Mouse (Mus musculus): ENCODE measurements around the gene 4933409G03Rik. TPM values are rescaled to one million over a fixed set of nuclear protein-coding genes. Genes with fewer than 3 reads are reported as not detected.
"Not testable (repeated sequence)": the region's sequence is repeated elsewhere in the genome, so short reads cannot be mapped to it uniquely, and the experiment has no call there.

4933409G03Rik gene
- not detected in 2 replicates for polyA plus RNA-seq (2015; fragmentation: Nextera tagmentation; extraction: Ambion mirVana)

DNA sequence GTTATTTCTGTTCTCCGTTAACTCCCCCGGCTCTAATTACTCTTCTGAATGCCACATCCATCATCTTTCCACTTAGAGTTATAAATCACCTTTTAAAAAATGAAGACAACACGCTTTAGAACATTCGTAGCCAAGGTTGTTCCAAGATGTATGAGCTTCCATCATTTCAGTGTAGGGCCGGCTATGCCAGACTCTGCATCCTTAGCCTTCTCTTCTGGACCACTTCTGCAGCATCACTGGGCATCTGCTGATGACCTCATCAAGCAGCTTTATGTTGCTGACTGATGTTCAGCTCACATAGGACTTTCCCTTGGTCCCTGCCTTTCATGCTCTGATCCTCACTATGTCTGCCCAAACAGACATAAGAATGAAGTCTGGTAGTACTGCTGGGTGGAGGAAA, at the start of gene 4933409G03Rik:
4933409G03Rik (plus strand) TSS at position 301 of the 400 bp plus-strand sequence.
- no peak within 1 kb of the TSS for H3K27ac ChIP-seq (replicated peaks)
- H3K4me2 ChIP-seq: no peak within 1 kb of the TSS
- no peak within 1 kb of the TSS for H3K9ac ChIP-seq (replicated peaks)
- no peaks in the 10 kb centered on the region for H3K9me3 ChIP-seq (replicated peaks)
- no peaks in the 10 kb centered on the region for H3K4me1 ChIP-seq
- H3K36me3 ChIP-seq: no peaks in the 10 kb centered on the region
- WGBS: 87% methylated on average over 5 of the region's 5 CpGs
- ATAC-seq (ENCODE audit: low FRiP score): no peak
- H3K27me3 ChIP-seq (replicated peaks): no peaks in the 10 kb centered on the region
- H3K4me3 ChIP-seq (replicated peaks): no peak within 1 kb of the TSS

- no peak overlapping the region for H3K4me3 ChIP-seq (replicated peaks)
- no peaks in the 10 kb centered on the region for H3K36me3 ChIP-seq
- no peaks in the 10 kb centered on the region for H3K27me3 ChIP-seq (replicated peaks)
- H3K9me3 ChIP-seq (replicated peaks): no peaks in the 10 kb centered on the region
- no peak for ATAC-seq (ENCODE audit: low FRiP score)
- 51% methylated on average over 2 of the region's 2 CpGs for WGBS
- no peak overlapping the region for H3K4me2 ChIP-seq
- no peak overlapping the region for H3K9ac ChIP-seq (replicated peaks)
- no peaks in the 10 kb centered on the region for H3K4me1 ChIP-seq
- H3K27ac ChIP-seq (replicated peaks): no peak overlapping the region
Observed at GRCm38 (mm10) chr2:68544190-68544589, 38.0 kb upstream of the 4933409G03Rik start.

- no peak for ATAC-seq (ENCODE audit: low FRiP score)
- H3K4me1 ChIP-seq: no peaks in the 10 kb centered on the region
- no peak overlapping the region for H3K4me2 ChIP-seq
- H3K9ac ChIP-seq (replicated peaks): no peak overlapping the region
- no peak overlapping the region for H3K4me3 ChIP-seq (replicated peaks)
- 60% methylated on average over 4 of the region's 4 CpGs for WGBS
- no peaks in the 10 kb centered on the region for H3K36me3 ChIP-seq
- no peak overlapping the region for H3K27ac ChIP-seq (replicated peaks)
- H3K9me3 ChIP-seq (replicated peaks): no peaks in the 10 kb centered on the region
- no peaks in the 10 kb centered on the region for H3K27me3 ChIP-seq (replicated peaks)
Observed at GRCm38 (mm10) chr2:68560821-68561220, 21.4 kb upstream of the 4933409G03Rik start.

DNA sequence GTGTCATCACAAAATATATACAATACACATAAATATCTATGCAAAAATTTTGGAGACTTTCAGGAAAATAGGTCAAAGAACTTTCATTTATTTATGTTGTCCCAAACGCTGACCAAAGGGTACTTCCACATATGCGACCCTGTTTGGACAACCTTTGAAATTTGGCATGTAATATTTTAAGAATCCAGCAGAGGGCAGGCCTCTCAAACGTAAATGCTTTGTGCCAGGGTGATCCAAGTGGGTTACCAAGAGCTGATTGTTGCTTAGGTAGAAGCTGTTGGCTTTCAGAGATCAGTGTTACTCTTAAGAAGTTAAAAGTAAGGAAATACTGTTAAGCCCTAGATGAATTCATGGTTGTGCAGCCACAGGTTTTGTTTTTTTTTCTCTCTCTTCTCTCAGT, 18.9 kb upstream of the 4933409G03Rik start:
- H3K4me1 ChIP-seq: no peaks in the 10 kb centered on the region
- ATAC-seq (ENCODE audit: low FRiP score): no peak; the same call in 1 of the 2 replicates
- no peak overlapping the region for H3K27ac ChIP-seq (replicated peaks)
- no peaks in the 10 kb centered on the region for H3K9me3 ChIP-seq (replicated peaks)
- no peak overlapping the region for H3K4me2 ChIP-seq
- H3K4me3 ChIP-seq (replicated peaks): no peak overlapping the region
- no peaks in the 10 kb centered on the region for H3K27me3 ChIP-seq (replicated peaks)
- 21% methylated on average over 3 of the region's 3 CpGs for WGBS
- no peak overlapping the region for H3K9ac ChIP-seq (replicated peaks)
- no peaks in the 10 kb centered on the region for H3K36me3 ChIP-seq

DNA sequence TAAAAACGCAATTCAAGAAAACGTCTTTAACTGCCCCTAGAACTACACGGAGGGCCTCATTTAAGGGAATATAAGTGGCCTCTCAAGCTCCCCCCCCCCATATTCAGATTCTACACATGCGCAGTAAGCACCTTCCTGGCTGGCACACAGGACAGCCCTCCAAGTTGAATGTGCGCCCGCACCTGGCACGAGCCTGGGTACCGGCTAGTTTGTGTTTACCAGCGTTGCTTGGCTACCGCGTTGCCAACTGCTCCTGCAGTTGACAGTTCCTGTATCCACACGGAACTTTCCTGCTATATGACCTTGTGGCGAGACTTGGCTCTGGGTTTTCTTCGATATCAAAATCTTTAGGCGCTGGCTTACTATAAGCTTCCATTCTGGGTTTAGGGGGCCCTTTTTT, 13.9 kb upstream of the 4933409G03Rik start:
- no peak overlapping the region for H3K4me3 ChIP-seq (replicated peaks)
- no peaks in the 10 kb centered on the region for H3K27me3 ChIP-seq (replicated peaks)
- 90% methylated on average over 15 of the region's 15 CpGs for WGBS
- no peak overlapping the region for H3K27ac ChIP-seq (replicated peaks)
- no peak for ATAC-seq (ENCODE audit: low FRiP score)
- H3K4me1 ChIP-seq: no peaks in the 10 kb centered on the region
- H3K9ac ChIP-seq (replicated peaks): no peak overlapping the region
- H3K9me3 ChIP-seq (replicated peaks): no peaks in the 10 kb centered on the region
- H3K36me3 ChIP-seq: no peaks in the 10 kb centered on the region
- no peak overlapping the region for H3K4me2 ChIP-seq

- no peak for ATAC-seq (ENCODE audit: low FRiP score)
- Histone ChIP-seq H3K36me3 (no peaks in the 10 kb centered on the region), H3K4me2 (no peak overlapping the region)
Observed at GRCm38 (mm10) chr2:68572340-68572739, 9.9 kb upstream of the 4933409G03Rik start.

DNA sequence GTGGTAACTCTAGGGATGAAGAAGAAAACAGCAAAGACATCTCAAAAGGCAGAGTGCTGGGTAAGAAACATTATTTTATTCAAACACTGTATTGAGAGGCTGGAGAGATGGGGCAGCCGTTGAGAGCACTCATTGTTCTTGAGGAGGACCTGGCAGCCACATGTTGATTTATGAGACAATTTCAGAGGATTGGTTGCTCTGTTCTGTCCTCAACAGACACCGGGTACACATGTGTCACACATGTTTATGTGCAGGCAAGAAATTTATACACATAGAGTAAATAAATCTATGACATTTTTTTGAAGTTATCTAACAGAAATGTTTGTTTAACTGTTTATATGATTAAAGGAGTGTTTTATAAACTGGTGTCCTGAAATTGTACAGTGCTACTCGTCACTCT, 10.6 kb downstream of the 4933409G03Rik start:
- Histone ChIP-seq H3K4me3 (replicated peaks) (no peak overlapping the region), H3K36me3 (no peaks in the 10 kb centered on the region), H3K4me1 (no peaks in the 10 kb centered on the region), H3K4me2 (no peak overlapping the region), H3K27ac (replicated peaks) (no peak overlapping the region), H3K27me3 (replicated peaks) (no peaks in the 10 kb centered on the region), H3K9ac (replicated peaks) (no peak overlapping the region), H3K9me3 (replicated peaks) (no peaks in the 10 kb centered on the region)
- ATAC-seq (ENCODE audit: low FRiP score): no peak
- 38% methylated on average over 3 of the region's 3 CpGs for WGBS

More at GRCm38 (mm10) chr2:68572340-68572739, 9.9 kb upstream of the 4933409G03Rik start:
- Histone ChIP-seq H3K9me3 (replicated peaks) (no peaks in the 10 kb centered on the region), H3K4me3 (replicated peaks) (no peak overlapping the region), H3K4me1 (no peaks in the 10 kb centered on the region), H3K27ac (replicated peaks) (no peak overlapping the region), H3K9ac (replicated peaks) (no peak overlapping the region), H3K27me3 (replicated peaks) (no peaks in the 10 kb centered on the region)
- WGBS: 27% methylated on average over 4 of the region's 4 CpGs

GRCm38 (mm10) chr2:68656186-68656585, 74.0 kb downstream of the 4933409G03Rik start, which contains the start of gene 4932414N04Rik:
Gene 4932414N04Rik (plus strand): TSS chr2:68656486.
- 79% methylated on average over 2 of the region's 5 CpGs for WGBS
- not testable (repeated sequence) for H3K4me3 ChIP-seq (replicated peaks); ATAC-seq (ENCODE audit: low FRiP score)

More at GRCm38 (mm10) chr2:68656186-68656585, 74.0 kb downstream of the 4933409G03Rik start, which contains the start of gene 4932414N04Rik:
- H3K27me3 ChIP-seq (replicated peaks); H3K9me3 ChIP-seq (replicated peaks); H3K36me3 ChIP-seq; H3K9ac ChIP-seq (replicated peaks); H3K4me2 ChIP-seq; H3K27ac ChIP-seq (replicated peaks); H3K4me1 ChIP-seq: not testable (repeated sequence)

Other genes starting within 250 kb of the 4933409G03Rik start
- gene Stk39, start 110.1 kb upstream of the 4933409G03Rik start, polyA plus RNA-seq (2015; fragmentation: Nextera tagmentation; extraction: Ambion mirVana): 26.4 and 27.3 TPM in 2 replicates
- not detected in 2 replicates for gene 4932414N04Rik, start 74.1 kb downstream of the 4933409G03Rik start, polyA plus RNA-seq (2015; fragmentation: Nextera tagmentation; extraction: Ambion mirVana)

Data from neural tube, embryonic 15.5 days (tissue).